28 mouse cellular contexts compared by ENCODE assay signal in the genomic region with DNA sequence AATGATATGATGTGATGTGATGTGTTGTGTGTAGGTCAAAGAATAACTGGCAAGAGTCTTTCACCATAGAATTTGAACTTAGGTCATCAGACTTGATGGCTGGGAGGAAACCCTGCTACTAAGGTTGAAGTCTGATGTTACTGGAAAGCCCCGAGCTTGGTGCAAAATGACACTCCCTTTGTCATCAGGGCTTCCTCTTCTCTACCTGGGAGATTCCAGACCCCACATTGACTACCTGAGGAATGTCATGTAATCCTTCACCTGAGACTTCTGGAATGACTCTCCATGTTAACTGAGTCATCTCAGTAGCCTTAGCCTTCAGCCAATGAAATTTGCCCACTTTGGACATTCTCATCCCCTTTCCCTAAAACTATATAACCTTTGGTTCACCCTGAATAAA. TPM values are rescaled to one million over a fixed set of nuclear protein-coding genes. Genes with fewer than 3 reads are reported as not detected.
DNase-seq lines count a peak whose midpoint lies in the region; ATAC-seq and TF ChIP-seq lines count a peak whose summit lies in the region.
"Had no signal": no experiment of that assay in that cellular context is flagged by ENCODE, and none has a peak within 500 bp of the region (broad histone marks: within the 10 kb centered on the region; RNA-seq: fewer than 3 reads in every experiment).

No protein-coding gene starts in this region.

- H3K4me1 ChIP-seq in liver, postnatal 0 days (ENCODE audit: insufficient read depth): peaks cover 16% of the 10 kb centered on the region
- H3K4me1 ChIP-seq in liver, embryonic 12.5 days: 0 out of 2 replicates have a peak, but pooled peaks cover 6% of the 10 kb centered on the region
- peaks cover 57% of the 10 kb centered on the region for H3K4me1 ChIP-seq in bone marrow macrophage, adult 2 months (ENCODE audit: control insufficient read depth, insufficient read depth, low read length)
- H3K4me1 ChIP-seq: embryonic facial prominence, embryonic 15.5 days; forebrain, embryonic 10.5 days; heart, embryonic 10.5 days; hindbrain, embryonic 12.5 days had no signal

- no peak for TF ChIP-seq CTCF in liver, postnatal 0 days (IDR thresholded peaks at IDR 0.05; ENCODE audit: low read depth)
- no peak for TF ChIP-seq CTCF in bone marrow macrophage, adult 2 months (IDR thresholded peaks at IDR 0.05; ENCODE audit: low read depth, low read length)

- no peak overlapping the region for H3K4me2 ChIP-seq in liver, postnatal 0 days (ENCODE audit: low read depth, low read length)
- no peak overlapping the region for H3K4me2 ChIP-seq in liver, embryonic 12.5 days
- H3K4me2 ChIP-seq: embryonic facial prominence, embryonic 15.5 days; hindbrain, embryonic 12.5 days had no signal

- H3K9me3 ChIP-seq in liver, postnatal 0 days (ENCODE audit: low read length): no peaks in the 10 kb centered on the region
- no peaks in the 10 kb centered on the region for H3K9me3 ChIP-seq in liver, embryonic 12.5 days (replicated peaks)
- H3K9me3 ChIP-seq: embryonic facial prominence, embryonic 15.5 days; forebrain, embryonic 10.5 days; G1E; heart, embryonic 10.5 days; hindbrain, embryonic 12.5 days had no signal

- no peak for TF ChIP-seq EP300 in liver, postnatal 0 days (IDR thresholded peaks at IDR 0.05; ENCODE audit: low read depth)

- H3K27ac ChIP-seq in liver, postnatal 0 days (ENCODE audit: low read depth): peak overlapping the region; percentile 29; the same call in 1 of the 2 replicates
- H3K27ac ChIP-seq in liver, embryonic 12.5 days: no peak overlapping the region
- H3K27ac ChIP-seq in bone marrow macrophage, adult 2 months (ENCODE audit: insufficient read depth, low read depth, low read length): peak overlapping the region; percentile 81; the same call in 1 of the 2 replicates
- H3K27ac ChIP-seq: embryonic facial prominence, embryonic 15.5 days; forebrain, embryonic 10.5 days; heart, embryonic 10.5 days; hindbrain, embryonic 12.5 days; hindbrain, postnatal 0 days had no signal

- H3K27me3 ChIP-seq in liver, postnatal 0 days (ENCODE audit: insufficient read depth, low read length): no peaks in the 10 kb centered on the region
- no peaks in the 10 kb centered on the region for H3K27me3 ChIP-seq in liver, embryonic 12.5 days (replicated peaks)
- H3K27me3 ChIP-seq: embryonic facial prominence, embryonic 15.5 days; hindbrain, embryonic 12.5 days had no signal

- ATAC-seq in liver, postnatal 0 days: no peak
- ATAC-seq in liver, embryonic 12.5 days: no peak
- ATAC-seq: forebrain, embryonic 14.5 days; hindbrain, postnatal 0 days; intestine, embryonic 16.5 days had no signal

- TF ChIP-seq POLR2A in bone marrow macrophage, adult 2 months (IDR thresholded peaks at IDR 0.05; ENCODE audit: borderline replicate concordance, low read depth, low read length): no peak

- no peak for DNase-seq in liver, postnatal 0 days
- DNase-seq in naive thymus-derived CD4-positive, alpha-beta T cell, adult 2 months (ENCODE audit: low read depth): peak; percentile 44
- no peak for DNase-seq in embryo, embryonic 9.5 days (ENCODE audit: extremely low spot score)
- DNase-seq in left cerebral cortex, adult 8-10 months (ENCODE audit: low spot score in 2 of 2): no peak
- no peak for DNase-seq in liver
- DNase-seq: adrenal gland, postnatal 10 days; B cell, adult 2 months; cerebellum, adult 18-20 months; cerebellum, postnatal 10 days; heart, adult 18-20 months; heart, postnatal 10 days; heart, postnatal 4 days had no signal

- H3K4me3 ChIP-seq in liver, postnatal 0 days (ENCODE audit: low read depth, low read length): no peak overlapping the region
- H3K4me3 ChIP-seq in liver, embryonic 12.5 days: no peak overlapping the region
- no peak overlapping the region for H3K4me3 ChIP-seq in bone marrow macrophage, adult 2 months (ENCODE audit: insufficient read depth, low read length)
- H3K4me3 ChIP-seq: embryonic facial prominence, embryonic 15.5 days; erythroblast, embryonic 14.5 days; forebrain, embryonic 10.5 days; heart, embryonic 10.5 days; hindbrain, embryonic 12.5 days had no signal

- no peaks in the 10 kb centered on the region for H3K36me3 ChIP-seq in liver, postnatal 0 days (replicated peaks; ENCODE audit: insufficient read depth, low read length)
- H3K36me3 ChIP-seq in liver, embryonic 12.5 days: no peaks in the 10 kb centered on the region
- H3K36me3 ChIP-seq: embryonic facial prominence, embryonic 15.5 days; forebrain, embryonic 10.5 days; heart, embryonic 10.5 days; hindbrain, embryonic 12.5 days had no signal

- no peak overlapping the region for H3K9ac ChIP-seq in liver, postnatal 0 days (replicated peaks)
- H3K9ac ChIP-seq in liver, embryonic 12.5 days: no peak overlapping the region
- H3K9ac ChIP-seq: embryonic facial prominence, embryonic 15.5 days; hindbrain, embryonic 12.5 days had no signal

- WGBS in liver, postnatal 0 days (ENCODE audit: insufficient replicate concordance): 33% methylated on average over 1 of the region's 1 CpGs
- WGBS in liver, embryonic 12.5 days (ENCODE audit: insufficient replicate concordance): 41% methylated on average over 1 of the region's 1 CpGs

RNA-seq across cellular contexts. Expression of gene Ccr1, which starts 28.3 kb away (rescaled TPM):
- polyA plus RNA-seq in liver, postnatal 0 days (2015; fragmentation: Nextera tagmentation; extraction: Ambion mirVana): 2.9 and 3.0 TPM in 2 replicates
- 1.4 and 1.6 TPM in 2 replicates for polyA plus RNA-seq in liver, embryonic 12.5 days (2016; fragmentation: Nextera tagmentation; extraction: Ambion mirVana)
- polyA plus RNA-seq in bone marrow macrophage, adult 2 months (2012; ENCODE audit: insufficient read depth, insufficient read length, missing spikeins): 6.0 and 6.5 TPM in 2 replicates
- under 1 TPM in 2 of 4 experiments, not detected in 2; 0.17 to 0.34 TPM for total RNA-seq in left cerebral cortex, adult 8-10 months (2022)
- polyA plus RNA-seq: erythroblast, embryonic 14.5 days had no signal

RNA-seq across cellular contexts. Expression of gene Ccr1l1, which starts 38.0 kb away (rescaled TPM):
- 0.09 TPM in 1 of 2 replicates, not detected in the other for polyA plus RNA-seq in liver, postnatal 0 days (2015; fragmentation: Nextera tagmentation; extraction: Ambion mirVana)
- not detected in 2 replicates for polyA plus RNA-seq in liver, embryonic 12.5 days (2016; fragmentation: Nextera tagmentation; extraction: Ambion mirVana)
- polyA plus RNA-seq in bone marrow macrophage, adult 2 months (2012; ENCODE audit: insufficient read depth, insufficient read length, missing spikeins): 1.3 TPM in 1 of 2 replicates, not detected in the other
- not detected for total RNA-seq in left cerebral cortex, adult 8-10 months (2022)
- total RNA-seq: adrenal gland, postnatal 10 days; adrenal gland, postnatal 4 days; gastrocnemius, adult 8-10 months; gastrocnemius, postnatal 4 days; heart, adult 18-20 months; heart, postnatal 10 days; heart, postnatal 4 days; hindbrain, postnatal 0 days had no signal
- polyA plus RNA-seq: embryonic facial prominence, embryonic 11.5 days; embryonic facial prominence, embryonic 15.5 days; erythroblast, embryonic 14.5 days; forebrain, embryonic 10.5 days; forebrain, embryonic 14.5 days; G1E; heart, embryonic 10.5 days; heart, embryonic 14.5 days; hindbrain, embryonic 12.5 days; hindbrain, postnatal 0 days; intestine, embryonic 16.5 days had no signal
